Mouse (Mus musculus) olfactory bulb, adult 2 months (tissue): Measurements from ENCODE around the gene Ap2a1. TPM values are rescaled to one million over a fixed set of nuclear protein-coding genes. Genes with fewer than 3 reads are reported as not detected.

ENCODE experiments used
- H3K27ac ChIP-seq: fragments of 200-500 bp; 2 replicates; pipeline ENCODE4 v1.5.1; 2012; ENCODE audit warnings: low read depth, low read length; ENCODE audit not compliant: insufficient read depth
- H3K4me1 ChIP-seq: fragments of 200-500 bp; 2 replicates; pipeline ENCODE4 v1.6.1; 2012; ENCODE audit warnings: low read length; ENCODE audit not compliant: control insufficient read depth, insufficient read depth
- H3K4me3 ChIP-seq: fragments of 200-500 bp; 2 replicates; pipeline ENCODE4 v1.5.1; 2012; ENCODE audit warnings: mild to moderate bottlenecking, low read depth, low read length, moderate library complexity; ENCODE audit not compliant: insufficient read depth
- CTCF ChIP-seq: fragments of 200-500 bp; IDR thresholded peaks from 2 replicates; pipeline ENCODE4 v1.5.1; 2012; ENCODE audit warnings: low read depth, mild to moderate bottlenecking, low read length, moderate library complexity; ENCODE audit not compliant: insufficient read depth
- POLR2A ChIP-seq: fragments of 200-500 bp; IDR thresholded peaks from 2 replicates; pipeline ENCODE4 v1.6.1; 2012; ENCODE audit warnings: mild to moderate bottlenecking, low read depth, low read length, moderate library complexity; ENCODE audit not compliant: insufficient read depth
- WGBS: fragments of 180-500 bp; shearing (Covaris S2); methylation state at CpG from one replicate; pipeline ENCODE4 v1.1.7; 2018; 5-methylcytosine and 5-hydroxymethylcytosine counted together
- polyA plus RNA-seq: library from polyadenylated mRNA; stranded (reverse); fragments of >200 nt; gene quantifications from 2 replicates; pipeline ENCODE4 v1.2.4, GENCODE M21; 2012; ENCODE audit warnings: low replicate concordance; ENCODE audit not compliant: missing spikeins, insufficient read depth, insufficient read length

Gene Ap2a1
- polyA plus RNA-seq, 1 experiment = not detected

GRCm38 (mm10) chr7:44855036-44855435, 74.3 kb downstream of the Ap2a1 start:
- peak overlapping the region; percentile 87 for H3K27ac ChIP-seq
- no peak for TF ChIP-seq POLR2A
- no peak for TF ChIP-seq CTCF
- 20% methylated on average over 10 of the region's 10 CpGs for WGBS
- peak overlapping the region; percentile 60 for H3K4me3 ChIP-seq
- peaks cover 47% of the 10 kb centered on the region for H3K4me1 ChIP-seq

GRCm38 (mm10) chr7:44854356-44855031, 74.8 kb downstream of the Ap2a1 start:
- 6% methylated on average over 45 of the region's 45 CpGs for WGBS
- Histone ChIP-seq H3K4me1 (peaks cover 43% of the 10 kb centered on the region), H3K4me3 (peak overlapping the region; percentile 60), H3K27ac (peak overlapping the region; percentile 87)
- no peak for TF ChIP-seq CTCF
- peak; percentile 48; the same call in 1 of the 2 replicates for TF ChIP-seq POLR2A

- Histone ChIP-seq H3K4me3 (peak overlapping the region; percentile 60), H3K4me1 (peaks cover 43% of the 10 kb centered on the region), H3K27ac (peak overlapping the region; percentile 87)
- TF ChIP-seq CTCF (no peak), POLR2A (no peak)
- WGBS = 21% methylated on average over 26 of the region's 26 CpGs
These were observed 75.5 kb downstream of the Ap2a1 start for GRCm38 (mm10) chr7:44853596-44854355.

GRCm38 (mm10) chr7:44853065-44853464, 76.2 kb downstream of the Ap2a1 start:
- H3K27ac ChIP-seq = no peak overlapping the region
- TF ChIP-seq POLR2A (no peak), CTCF (no peak)
- WGBS = 91% methylated on average over 2 of the region's 2 CpGs

GRCm38 (mm10) chr7:44852259-44853027, 76.9 kb downstream of the Ap2a1 start:
- no peak for TF ChIP-seq CTCF
- no peak for TF ChIP-seq POLR2A
- Histone ChIP-seq H3K4me1 (peaks cover 41% of the 10 kb centered on the region), H3K4me3 (no peak overlapping the region), H3K27ac (no peak overlapping the region)
- 88% methylated on average over 36 of the region's 36 CpGs for WGBS

More at GRCm38 (mm10) chr7:44853065-44853464, 76.2 kb downstream of the Ap2a1 start:
- Histone ChIP-seq H3K4me1 (peaks cover 40% of the 10 kb centered on the region), H3K4me3 (no peak overlapping the region)

- TF ChIP-seq CTCF = no peak
- peaks cover 41% of the 10 kb centered on the region for H3K4me1 ChIP-seq
- WGBS = 91% methylated on average over 12 of the region's 12 CpGs
These were observed 77.6 kb downstream of the Ap2a1 start for GRCm38 (mm10) chr7:44851625-44852234.

GRCm38 (mm10) chr7:44850789-44851624, 78.3 kb downstream of the Ap2a1 start:
- Histone ChIP-seq H3K4me1 (peaks cover 41% of the 10 kb centered on the region), H3K27ac (peak overlapping the region; percentile 99; the same call in 1 of the 2 replicates), H3K4me3 (peak overlapping the region; percentile 90)
- 72% methylated on average over 8 of the region's 8 CpGs for WGBS
- no peak for TF ChIP-seq CTCF
- no peak for TF ChIP-seq POLR2A

More at GRCm38 (mm10) chr7:44851625-44852234, 77.6 kb downstream of the Ap2a1 start:
- Histone ChIP-seq H3K27ac (no peak overlapping the region), H3K4me3 (no peak overlapping the region)

Other genes starting within 250 kb of the Ap2a1 start
- not detected in 2 replicates for gene Izumo2, start 220.8 kb downstream of the Ap2a1 start, polyA plus RNA-seq
- gene Vrk3, start 181.1 kb downstream of the Ap2a1 start, polyA plus RNA-seq = not detected in 2 replicates
- gene Zfp473, start 178.4 kb downstream of the Ap2a1 start, polyA plus RNA-seq = not detected in 2 replicates
- not detected in 2 replicates for gene Nup62, start 113.4 kb downstream of the Ap2a1 start, polyA plus RNA-seq
- gene Il4i1, start 113.1 kb downstream of the Ap2a1 start, polyA plus RNA-seq = not detected in 2 replicates
- not detected in 2 replicates for gene Atf5, start 112.8 kb downstream of the Ap2a1 start, polyA plus RNA-seq
- gene Akt1s1, start 80.5 kb downstream of the Ap2a1 start, polyA plus RNA-seq = not detected in 2 replicates
- gene Tbc1d17, start 80.4 kb downstream of the Ap2a1 start, polyA plus RNA-seq = not detected in 2 replicates
- gene Pnkp, start 72.4 kb downstream of the Ap2a1 start, polyA plus RNA-seq = not detected in 2 replicates
- not detected in 2 replicates for gene Ptov1, start 59.7 kb downstream of the Ap2a1 start, polyA plus RNA-seq
- gene Med25, start 36.8 kb downstream of the Ap2a1 start, polyA plus RNA-seq = not detected in 2 replicates
- gene Fuz, start 33.4 kb downstream of the Ap2a1 start, polyA plus RNA-seq = not detected in 2 replicates
- gene Tsks, start 13.7 kb upstream of the Ap2a1 start, polyA plus RNA-seq = not detected in 2 replicates
- not detected in 2 replicates for gene Cpt1c, start 45.4 kb upstream of the Ap2a1 start, polyA plus RNA-seq
- not detected in 2 replicates for gene Prmt1, start 57.1 kb upstream of the Ap2a1 start, polyA plus RNA-seq
- gene Irf3, start 68.2 kb upstream of the Ap2a1 start, polyA plus RNA-seq = not detected in 2 replicates
- not detected in 2 replicates for gene Bcl2l12, start 69.2 kb upstream of the Ap2a1 start, polyA plus RNA-seq
- not detected in 2 replicates for gene Scaf1, start 86.9 kb upstream of the Ap2a1 start, polyA plus RNA-seq
- not detected in 2 replicates for gene Rras, start 88.5 kb upstream of the Ap2a1 start, polyA plus RNA-seq
- not detected in 2 replicates for gene Prr12, start 123.4 kb upstream of the Ap2a1 start, polyA plus RNA-seq
- not detected in 2 replicates for gene Nosip, start 132.9 kb upstream of the Ap2a1 start, polyA plus RNA-seq
- not detected in 2 replicates for gene Prrg2, start 133.2 kb upstream of the Ap2a1 start, polyA plus RNA-seq
- gene Rcn3, start 162.7 kb upstream of the Ap2a1 start, polyA plus RNA-seq = not detected in 2 replicates
- gene Fcgrt, start 174.4 kb upstream of the Ap2a1 start, polyA plus RNA-seq = not detected in 2 replicates
- gene Rps11, start 194.9 kb upstream of the Ap2a1 start, polyA plus RNA-seq = 657 TPM in 1 of 2 replicates, not detected in the other
- gene Rpl13a, start 199.3 kb upstream of the Ap2a1 start, polyA plus RNA-seq = 1,205 and 1,268 TPM in 2 replicates
- gene Gm45713, start 206.7 kb upstream of the Ap2a1 start, polyA plus RNA-seq = not detected in 2 replicates
- not detected in 2 replicates for gene Flt3l, start 206.9 kb upstream of the Ap2a1 start, polyA plus RNA-seq
- gene Pih1d1, start 224.8 kb upstream of the Ap2a1 start, polyA plus RNA-seq = not detected in 2 replicates
- not detected in 2 replicates for gene Aldh16a1, start 225.1 kb upstream of the Ap2a1 start, polyA plus RNA-seq
- gene Slc17a7, start 234.5 kb upstream of the Ap2a1 start, polyA plus RNA-seq = not detected in 2 replicates